Mouse (Mus musculus): ENCODE measurements around the gene Sectm1b.

- TF ChIP-seq EP300 (optimal IDR thresholded peaks at IDR 0.05) (no peak), CTCF (IDR thresholded peaks at IDR 0.05; ENCODE audit: low read depth) (no peak)
These were observed 53.2 kb downstream of the Sectm1b start for GRCm38 (mm10) chr11:121010044-121010755.

All from stomach, postnatal 0 days (tissue).